Mouse (Mus musculus) hindbrain, embryonic 11.5 days (tissue): ENCODE measurements at regions not wholly inside any gene's neighbourhood (a gene's known extent, or its start where the extent isn't known, plus 50 kb on each side); places are given as distances from the start of the nearest gene placed in this dataset.

Experiments
- ATAC-seq: fragments of 200-750 bp; cut with Nextera tagmentation; 2 replicates; pipeline ENCODE4 v1.8.0; 2017; ENCODE audit warnings: mild to moderate bottlenecking, moderate TSS enrichment, moderate library complexity; ENCODE audit not compliant: low FRiP score
- DNase-seq: peaks from one replicate; pipeline ENCODE4 v3.0.0-alpha.2; 2015; ENCODE audit warnings: low spot score
- H3K27ac ChIP-seq: fragments of 300-500 bp; sonication (generic); 2 replicates; pipeline ENCODE4 v1.5.1; 2014; ENCODE audit warnings: mild to moderate bottlenecking, low read depth, low read length
- H3K27me3 ChIP-seq: fragments of 300-500 bp; sonication (generic); 2 replicates; pipeline ENCODE4 v1.6.1; 2014; ENCODE audit warnings: mild to moderate bottlenecking, low read length, moderate library complexity, mixed read lengths; ENCODE audit not compliant: control insufficient read depth, insufficient read depth
- H3K36me3 ChIP-seq: fragments of 300-500 bp; sonication (generic); 2 replicates; pipeline ENCODE4 v1.6.1; 2014; ENCODE audit warnings: mild to moderate bottlenecking, low read length, moderate library complexity, mixed read lengths; ENCODE audit not compliant: control insufficient read depth, insufficient read depth
- H3K4me1 ChIP-seq: fragments of 300-500 bp; sonication (generic); replicated peaks from 2 replicates; pipeline ENCODE4 v1.6.1; 2014; ENCODE audit warnings: low read length, mixed read lengths; ENCODE audit not compliant: control insufficient read depth, insufficient read depth
- H3K4me2 ChIP-seq: fragments of 300-500 bp; sonication (generic); replicated peaks from 2 replicates; pipeline ENCODE4 v1.6.1; 2014; ENCODE audit warnings: mild to moderate bottlenecking, low read depth, low read length
- H3K4me3 ChIP-seq: fragments of 300-500 bp; sonication (generic); 2 replicates; pipeline ENCODE4 v1.5.1; 2014; ENCODE audit warnings: low read depth, low read length
- H3K9ac ChIP-seq: fragments of 300-500 bp; sonication (generic); 2 replicates; pipeline ENCODE4 v1.6.1; 2014; ENCODE audit warnings: low read depth, low read length
- H3K9me3 ChIP-seq: fragments of 300-500 bp; sonication (generic); 2 replicates; pipeline ENCODE4 v1.6.1; 2016; ENCODE audit warnings: low read length; ENCODE audit not compliant: control insufficient read depth
- WGBS: fragments of 180-500 bp; shearing (Covaris S2); extraction: QIAGEN DNeasy Blood & Tissue Kit; methylation state at CpG from one replicate; pipeline ENCODE4 v1.1.7; 2014; 5-methylcytosine and 5-hydroxymethylcytosine counted together

GRCm38 (mm10) chr19:27582111-27582500 lies 152.5 kb upstream of the Pum3 start:
- H3K27ac ChIP-seq = no peak overlapping the region
- no peak overlapping the region for H3K9ac ChIP-seq
- H3K36me3 ChIP-seq = no peaks in the 10 kb centered on the region
- DNase-seq (no peak), ATAC-seq (no peak)
- 91% methylated on average over 8 of the region's 8 CpGs for WGBS
- no peaks in the 10 kb centered on the region for H3K4me1 ChIP-seq
- H3K9me3 ChIP-seq = no peaks in the 10 kb centered on the region
- no peak overlapping the region for H3K4me3 ChIP-seq
- H3K27me3 ChIP-seq = no peaks in the 10 kb centered on the region
- no peak overlapping the region for H3K4me2 ChIP-seq

- WGBS = 70% methylated on average over 6 of the region's 6 CpGs
- DNase-seq = no peak
- Histone ChIP-seq H3K36me3 (no peaks in the 10 kb centered on the region), H3K27me3 (no peaks in the 10 kb centered on the region), H3K9me3 (no peaks in the 10 kb centered on the region), H3K9ac (no peak overlapping the region), H3K4me1 (no peaks in the 10 kb centered on the region), H3K4me2 (no peak overlapping the region), H3K4me3 (no peak overlapping the region), H3K27ac (no peak overlapping the region)
- no peak for ATAC-seq
Measured at GRCm38 (mm10) chr19:27581362-27582110, 151.9 kb upstream of the Pum3 start.

GRCm38 (mm10) chr19:27576478-27576877 lies 146.9 kb upstream of the Pum3 start:
- no peaks in the 10 kb centered on the region for H3K36me3 ChIP-seq
- no peak overlapping the region for H3K4me3 ChIP-seq
- DNase-seq (no peak), ATAC-seq (no peak)
- H3K27me3 ChIP-seq = no peaks in the 10 kb centered on the region
- no peaks in the 10 kb centered on the region for H3K4me1 ChIP-seq
- H3K9ac ChIP-seq = no peak overlapping the region
- no peaks in the 10 kb centered on the region for H3K9me3 ChIP-seq
- no peak overlapping the region for H3K4me2 ChIP-seq
- no peak overlapping the region for H3K27ac ChIP-seq

- no peak for ATAC-seq
- no peak for DNase-seq
- no peak overlapping the region for H3K27ac ChIP-seq
- no peaks in the 10 kb centered on the region for H3K4me1 ChIP-seq
- no peak overlapping the region for H3K9ac ChIP-seq
- H3K4me3 ChIP-seq = no peak overlapping the region
- no peaks in the 10 kb centered on the region for H3K9me3 ChIP-seq
- H3K4me2 ChIP-seq = no peak overlapping the region
- no peaks in the 10 kb centered on the region for H3K27me3 ChIP-seq
- 94% methylated on average over 8 of the region's 8 CpGs for WGBS
- H3K36me3 ChIP-seq = no peaks in the 10 kb centered on the region
Measured at GRCm38 (mm10) chr19:27566929-27567328, 137.3 kb upstream of the Pum3 start.

- 82% methylated on average over 3 of the region's 3 CpGs for WGBS
- no peaks in the 10 kb centered on the region for H3K36me3 ChIP-seq
- H3K9me3 ChIP-seq = no peaks in the 10 kb centered on the region
- no peak overlapping the region for H3K27ac ChIP-seq
- DNase-seq (no peak), ATAC-seq (no peak)
- no peak overlapping the region for H3K4me2 ChIP-seq
- no peaks in the 10 kb centered on the region for H3K4me1 ChIP-seq
- no peaks in the 10 kb centered on the region for H3K27me3 ChIP-seq
- no peak overlapping the region for H3K9ac ChIP-seq
- H3K4me3 ChIP-seq = no peak overlapping the region
Measured at GRCm38 (mm10) chr19:27566060-27566459, 136.4 kb upstream of the Pum3 start.

- no peak for ATAC-seq
- H3K27ac ChIP-seq = no peak overlapping the region
- H3K4me2 ChIP-seq = no peak overlapping the region
- no peak overlapping the region for H3K4me3 ChIP-seq
- H3K9me3 ChIP-seq = no peaks in the 10 kb centered on the region
- no peaks in the 10 kb centered on the region for H3K36me3 ChIP-seq
- DNase-seq = no peak
- no peaks in the 10 kb centered on the region for H3K4me1 ChIP-seq
- H3K27me3 ChIP-seq = no peaks in the 10 kb centered on the region
- WGBS = 74% methylated on average over 5 of the region's 5 CpGs
- H3K9ac ChIP-seq = no peak overlapping the region
Measured at GRCm38 (mm10) chr19:27564086-27564485, 134.5 kb upstream of the Pum3 start.

GRCm38 (mm10) chr19:27563592-27563991 lies 134.0 kb upstream of the Pum3 start:
- Histone ChIP-seq H3K9ac (no peak overlapping the region), H3K4me3 (no peak overlapping the region), H3K4me2 (no peak overlapping the region), H3K36me3 (no peaks in the 10 kb centered on the region), H3K27ac (no peak overlapping the region), H3K27me3 (no peaks in the 10 kb centered on the region), H3K9me3 (no peaks in the 10 kb centered on the region), H3K4me1 (no peaks in the 10 kb centered on the region)
- WGBS = 56% methylated on average over 9 of the region's 9 CpGs
- DNase-seq = no peak
- no peak for ATAC-seq

GRCm38 (mm10) chr19:27558199-27558598 lies 128.6 kb upstream of the Pum3 start:
- no peaks in the 10 kb centered on the region for H3K4me1 ChIP-seq
- no peaks in the 10 kb centered on the region for H3K36me3 ChIP-seq
- no peak overlapping the region for H3K4me2 ChIP-seq
- 85% methylated on average over 3 of the region's 3 CpGs for WGBS
- H3K9me3 ChIP-seq = no peaks in the 10 kb centered on the region
- no peak overlapping the region for H3K27ac ChIP-seq
- no peaks in the 10 kb centered on the region for H3K27me3 ChIP-seq
- H3K4me3 ChIP-seq = no peak overlapping the region
- ATAC-seq (no peak), DNase-seq (no peak)
- no peak overlapping the region for H3K9ac ChIP-seq

GRCm38 (mm10) chr19:27556697-27557096 lies 127.1 kb upstream of the Pum3 start:
- H3K27me3 ChIP-seq = no peaks in the 10 kb centered on the region
- no peak overlapping the region for H3K9ac ChIP-seq
- DNase-seq (no peak), ATAC-seq (no peak)
- H3K27ac ChIP-seq = no peak overlapping the region
- H3K36me3 ChIP-seq = no peaks in the 10 kb centered on the region
- no peak overlapping the region for H3K4me3 ChIP-seq
- no peaks in the 10 kb centered on the region for H3K4me1 ChIP-seq
- no peaks in the 10 kb centered on the region for H3K9me3 ChIP-seq
- H3K4me2 ChIP-seq = no peak overlapping the region
- WGBS = 91% methylated on average over 4 of the region's 4 CpGs
